Mouse (Mus musculus): ENCODE results near the gene Sbds.

The Sbds gene

GRCm38 (mm10) chr5:130197454-130197853, 57.9 kb downstream of the Sbds start:
- DNase-seq = no peak

GRCm38 (mm10) chr5:130196307-130196706, 59.0 kb downstream of the Sbds start:
- no peak for DNase-seq

Data from lung, postnatal 14 days (tissue).